Mouse (Mus musculus): ENCODE data around the gene Gm14443. TPM values are rescaled to one million over a fixed set of nuclear protein-coding genes. Genes with fewer than 3 reads are reported as not detected.
"Not testable (repeated sequence)": the region's sequence is repeated elsewhere in the genome, so short reads cannot be mapped to it uniquely, and the experiment has no call there.

The Gm14443 gene
- 0.12 and 0.20 TPM in 2 replicates for polyA plus RNA-seq (2016; fragmentation: Nextera tagmentation; extraction: Ambion mirVana)

GRCm38 (mm10) chr2:175175401-175176180 lies at the start of gene Gm14443:
Gm14443 (minus strand) TSS chr2:175175871.
- H3K9me3 ChIP-seq (replicated peaks); H3K27ac ChIP-seq; H3K9ac ChIP-seq; H3K4me3 ChIP-seq; H3K36me3 ChIP-seq; H3K27me3 ChIP-seq (replicated peaks); H3K4me2 ChIP-seq; H3K4me1 ChIP-seq; ATAC-seq: not testable (repeated sequence)
- 64% methylated on average over 12 of the region's 12 CpGs for WGBS (ENCODE audit: insufficient replicate concordance)

GRCm38 (mm10) chr2:175206732-175207131 lies 31.1 kb upstream of the Gm14443 start, which contains the start of gene Gm14391:
Gm14391 (minus strand) TSS chr2:175206917.
- not testable (repeated sequence) for H3K9me3 ChIP-seq (replicated peaks); ATAC-seq; H3K4me1 ChIP-seq; H3K9ac ChIP-seq; H3K4me2 ChIP-seq; H3K27me3 ChIP-seq (replicated peaks); H3K27ac ChIP-seq; H3K4me3 ChIP-seq; H3K36me3 ChIP-seq
- WGBS (ENCODE audit: insufficient replicate concordance) = no CpG with 5 or more reads among the region's 7 CpGs

GRCm38 (mm10) chr2:175179008-175179407 lies 3.3 kb upstream of the Gm14443 start:
- H3K4me1 ChIP-seq; H3K4me3 ChIP-seq; H3K9ac ChIP-seq; ATAC-seq; H3K9me3 ChIP-seq (replicated peaks); H3K27me3 ChIP-seq (replicated peaks); H3K36me3 ChIP-seq; H3K27ac ChIP-seq; H3K4me2 ChIP-seq: not testable (repeated sequence)
- 21% methylated on average over 1 of the region's 1 CpGs for WGBS (ENCODE audit: insufficient replicate concordance)

- Histone ChIP-seq H3K9me3 (replicated peaks) (no peaks in the 10 kb centered on the region), H3K4me2 (no peak overlapping the region), H3K9ac (no peak overlapping the region), H3K4me3 (no peak overlapping the region), H3K4me1 (no peaks in the 10 kb centered on the region), H3K27ac (no peak overlapping the region), H3K36me3 (no peaks in the 10 kb centered on the region), H3K27me3 (replicated peaks) (no peaks in the 10 kb centered on the region)
- 58% methylated on average over 6 of the region's 6 CpGs for WGBS (ENCODE audit: insufficient replicate concordance)
- no peak for ATAC-seq
These were observed 641 bp upstream of the Gm14443 start for GRCm38 (mm10) chr2:175176312-175176711.

GRCm38 (mm10) chr2:175174058-175174457 lies 1.6 kb downstream of the Gm14443 start:
- H3K9ac ChIP-seq; H3K36me3 ChIP-seq; H3K4me3 ChIP-seq; H3K9me3 ChIP-seq (replicated peaks); H3K27me3 ChIP-seq (replicated peaks); H3K4me2 ChIP-seq; H3K4me1 ChIP-seq; ATAC-seq; H3K27ac ChIP-seq: not testable (repeated sequence)
- WGBS (ENCODE audit: insufficient replicate concordance) = 74% methylated on average over 2 of the region's 2 CpGs

- H3K27me3 ChIP-seq (replicated peaks); H3K4me3 ChIP-seq; H3K4me2 ChIP-seq; ATAC-seq; H3K4me1 ChIP-seq; H3K9me3 ChIP-seq (replicated peaks); H3K27ac ChIP-seq; H3K9ac ChIP-seq; H3K36me3 ChIP-seq: not testable (repeated sequence)
- 67% methylated on average over 3 of the region's 3 CpGs for WGBS (ENCODE audit: insufficient replicate concordance)
These were observed 2.6 kb downstream of the Gm14443 start for GRCm38 (mm10) chr2:175172906-175173595.

GRCm38 (mm10) chr2:175172123-175172522 lies 3.5 kb downstream of the Gm14443 start:
- Histone ChIP-seq H3K4me2 (no peak overlapping the region), H3K9me3 (replicated peaks) (no peaks in the 10 kb centered on the region), H3K4me3 (no peak overlapping the region), H3K36me3 (no peaks in the 10 kb centered on the region), H3K4me1 (no peaks in the 10 kb centered on the region), H3K27me3 (replicated peaks) (no peaks in the 10 kb centered on the region), H3K9ac (no peak overlapping the region), H3K27ac (no peak overlapping the region)
- ATAC-seq = no peak
- WGBS (ENCODE audit: insufficient replicate concordance) = 71% methylated on average over 3 of the region's 3 CpGs

GRCm38 (mm10) chr2:175166870-175167269 lies 8.8 kb downstream of the Gm14443 start:
- not testable (repeated sequence) for H3K9me3 ChIP-seq (replicated peaks); H3K9ac ChIP-seq; H3K4me1 ChIP-seq; H3K4me3 ChIP-seq; H3K27ac ChIP-seq; H3K27me3 ChIP-seq (replicated peaks); ATAC-seq; H3K4me2 ChIP-seq; H3K36me3 ChIP-seq
- WGBS (ENCODE audit: insufficient replicate concordance) = 56% methylated on average over 2 of the region's 2 CpGs

GRCm38 (mm10) chr2:175165110-175165509 lies 10.6 kb downstream of the Gm14443 start:
- not testable (repeated sequence) for ATAC-seq; H3K36me3 ChIP-seq; H3K4me3 ChIP-seq; H3K27me3 ChIP-seq (replicated peaks); H3K27ac ChIP-seq; H3K9me3 ChIP-seq (replicated peaks); H3K9ac ChIP-seq; H3K4me1 ChIP-seq; H3K4me2 ChIP-seq
- WGBS (ENCODE audit: insufficient replicate concordance) = 75% methylated on average over 12 of the region's 12 CpGs

- WGBS (ENCODE audit: insufficient replicate concordance) = 73% methylated on average over 4 of the region's 4 CpGs
These were observed 14.2 kb downstream of the Gm14443 start for GRCm38 (mm10) chr2:175161438-175161837.

GRCm38 (mm10) chr2:175158642-175159041 lies 17.0 kb downstream of the Gm14443 start:
- H3K9me3 ChIP-seq (replicated peaks) = peaks cover 16% of the 10 kb centered on the region
- ATAC-seq = no peak
- H3K4me2 ChIP-seq = no peak overlapping the region
- H3K9ac ChIP-seq = no peak overlapping the region
- no peaks in the 10 kb centered on the region for H3K4me1 ChIP-seq
- H3K27me3 ChIP-seq (replicated peaks) = no peaks in the 10 kb centered on the region
- H3K4me3 ChIP-seq = no peak overlapping the region
- H3K27ac ChIP-seq = no peak overlapping the region
- 63% methylated on average over 3 of the region's 3 CpGs for WGBS (ENCODE audit: insufficient replicate concordance)
- H3K36me3 ChIP-seq = no peaks in the 10 kb centered on the region

More at GRCm38 (mm10) chr2:175161438-175161837, 14.2 kb downstream of the Gm14443 start:
- H3K4me1 ChIP-seq; H3K27ac ChIP-seq; H3K9ac ChIP-seq; H3K27me3 ChIP-seq (replicated peaks); H3K4me2 ChIP-seq; H3K36me3 ChIP-seq; H3K4me3 ChIP-seq; ATAC-seq: not testable (repeated sequence)
- H3K9me3 ChIP-seq (replicated peaks) = peaks cover 12% of the 10 kb centered on the region; the same call in 1 of the 2 replicates

- H3K27ac ChIP-seq = no peak overlapping the region
- H3K36me3 ChIP-seq = no peaks in the 10 kb centered on the region
- H3K9me3 ChIP-seq (replicated peaks) = peaks cover 16% of the 10 kb centered on the region
- no peak overlapping the region for H3K4me3 ChIP-seq
- no peaks in the 10 kb centered on the region for H3K27me3 ChIP-seq (replicated peaks)
- H3K4me1 ChIP-seq = no peaks in the 10 kb centered on the region
- no peak overlapping the region for H3K9ac ChIP-seq
- no peak for ATAC-seq
- H3K4me2 ChIP-seq = no peak overlapping the region
- 73% methylated on average over 13 of the region's 13 CpGs for WGBS (ENCODE audit: insufficient replicate concordance)
These were observed 19.0 kb downstream of the Gm14443 start for GRCm38 (mm10) chr2:175156696-175157095.
